Mouse (Mus musculus): ENCODE measurements around the gene Ispd. TPM values are rescaled to one million over a fixed set of nuclear protein-coding genes. Genes with fewer than 3 reads are reported as not detected.

Gene Ispd
- polyA plus RNA-seq, 2 experiments = 0.66 to 1.7 TPM

DNA sequence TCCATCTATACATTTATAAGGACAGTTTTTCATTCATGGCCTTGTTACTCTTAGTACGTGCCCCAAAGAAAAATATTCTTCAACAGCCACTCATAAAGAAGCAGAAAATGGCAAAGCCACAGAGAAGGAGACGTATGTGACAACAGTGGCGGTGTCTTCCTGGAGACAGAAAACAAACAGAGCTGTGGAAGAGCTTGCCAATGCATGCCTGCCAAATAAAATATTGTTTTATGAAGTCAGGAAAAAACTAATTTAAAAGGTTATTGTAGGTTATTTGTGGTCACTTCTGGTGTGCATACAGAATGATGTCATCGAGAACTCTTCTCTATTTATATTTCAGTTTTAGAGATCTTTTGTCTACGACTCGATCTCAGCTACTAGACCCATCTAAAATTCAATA lies 341.5 kb downstream of the Ispd start:
- ATAC-seq (ENCODE audit: insufficient read depth) = no peak
- Histone ChIP-seq H3K36me3 (replicated peaks; ENCODE audit: control insufficient read depth, insufficient read depth, low read depth) (no peaks in the 10 kb centered on the region), H3K4me2 (ENCODE audit: low read depth) (no peak overlapping the region), H3K4me1 (replicated peaks; ENCODE audit: control insufficient read depth in 2 of 2, insufficient read depth in 2 of 2, low read length in 1 of 2) (no peaks in the 10 kb centered on the region), H3K9me3 (ENCODE audit: control insufficient read depth, low read length) (no peaks in the 10 kb centered on the region), H3K9ac (replicated peaks) (no peak overlapping the region), H3K4me3 (ENCODE audit: insufficient read depth in 1 of 2, low read depth in 2 of 2, low read length in 2 of 2) (no peak overlapping the region), H3K27ac (no peak overlapping the region), H3K27me3 (ENCODE audit: control insufficient read depth, insufficient read depth, low read length) (no peaks in the 10 kb centered on the region)
- TF ChIP-seq CTCF (IDR thresholded peaks at IDR 0.05; ENCODE audit: low read depth) (no peak), EP300 (IDR thresholded peaks at IDR 0.05; ENCODE audit: low read depth) (no peak)
- 64% methylated on average over 6 of the region's 6 CpGs for WGBS (ENCODE audit: insufficient replicate concordance)
- no peak for DNase-seq (ENCODE audit: low read depth in 3 of 3, low spot score in 3 of 3)

DNA sequence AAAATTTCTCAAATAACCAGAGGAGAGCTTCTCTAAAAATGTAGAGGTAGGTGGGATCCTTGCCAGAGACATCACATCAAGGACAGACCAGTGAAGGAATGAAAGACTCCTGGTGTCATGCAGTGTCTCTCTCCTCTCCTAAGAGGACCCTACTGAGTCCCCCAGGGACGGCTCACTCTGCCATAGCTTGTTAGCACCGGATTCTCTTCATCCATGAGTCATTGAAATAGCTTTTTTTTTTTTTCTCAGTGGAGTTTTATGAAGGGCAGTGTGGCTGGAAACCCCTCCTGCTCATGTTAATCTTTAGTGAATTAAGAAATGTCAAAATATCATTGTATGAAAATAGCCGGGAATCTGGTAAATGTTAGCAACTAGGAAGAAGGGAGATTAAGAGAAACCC lies 342.1 kb downstream of the Ispd start:
- DNase-seq (ENCODE audit: low read depth in 3 of 3, low spot score in 3 of 3) = no peak
- ATAC-seq (ENCODE audit: insufficient read depth) = no peak
- H3K27ac ChIP-seq = no peak overlapping the region

DNA sequence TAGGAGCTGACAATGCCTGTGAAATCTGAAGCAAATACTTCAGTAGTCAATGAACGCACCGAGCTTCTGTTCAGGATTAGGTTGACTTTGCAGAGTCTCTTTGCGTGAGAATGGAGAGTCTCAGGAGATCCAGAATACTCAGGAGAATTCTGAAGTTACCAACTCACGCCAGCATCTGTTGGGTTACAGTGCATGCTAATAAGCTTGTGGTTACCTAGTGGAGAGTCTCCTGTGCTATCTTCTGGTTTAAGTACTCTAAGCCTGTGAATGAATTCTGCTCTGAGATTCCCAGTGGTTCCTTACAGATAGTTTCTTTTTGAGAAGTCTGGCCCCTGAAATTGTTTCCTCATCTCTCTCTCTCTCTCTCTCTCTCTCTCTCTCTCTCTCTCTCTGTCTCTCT lies 343.0 kb downstream of the Ispd start:
- Histone ChIP-seq H3K4me1 (replicated peaks; ENCODE audit: control insufficient read depth in 2 of 2, insufficient read depth in 2 of 2, low read length in 1 of 2) (no peaks in the 10 kb centered on the region), H3K36me3 (replicated peaks; ENCODE audit: control insufficient read depth, insufficient read depth, low read depth) (no peaks in the 10 kb centered on the region), H3K9me3 (ENCODE audit: control insufficient read depth, low read length) (no peaks in the 10 kb centered on the region), H3K4me2 (ENCODE audit: low read depth) (no peak overlapping the region), H3K4me3 (ENCODE audit: insufficient read depth in 1 of 2, low read depth in 2 of 2, low read length in 2 of 2) (no peak overlapping the region), H3K9ac (replicated peaks) (no peak overlapping the region), H3K27ac (no peak overlapping the region), H3K27me3 (ENCODE audit: control insufficient read depth, insufficient read depth, low read length) (no peaks in the 10 kb centered on the region)
- ATAC-seq (ENCODE audit: insufficient read depth) (no peak), DNase-seq (ENCODE audit: low read depth in 3 of 3, low spot score in 3 of 3) (no peak)
- TF ChIP-seq EP300 (IDR thresholded peaks at IDR 0.05; ENCODE audit: low read depth) (no peak), CTCF (IDR thresholded peaks at IDR 0.05; ENCODE audit: low read depth) (no peak)
- 58% methylated on average over 4 of the region's 4 CpGs for WGBS (ENCODE audit: insufficient replicate concordance)

More for the DNA sequence above, 342.1 kb downstream of the Ispd start:
- 56% methylated on average over 3 of the region's 3 CpGs for WGBS (ENCODE audit: insufficient replicate concordance)
- Histone ChIP-seq H3K4me3 (ENCODE audit: insufficient read depth in 1 of 2, low read depth in 2 of 2, low read length in 2 of 2) (no peak overlapping the region), H3K9ac (replicated peaks) (no peak overlapping the region), H3K4me1 (replicated peaks; ENCODE audit: control insufficient read depth in 2 of 2, insufficient read depth in 2 of 2, low read length in 1 of 2) (no peaks in the 10 kb centered on the region), H3K4me2 (ENCODE audit: low read depth) (no peak overlapping the region), H3K27me3 (ENCODE audit: control insufficient read depth, insufficient read depth, low read length) (no peaks in the 10 kb centered on the region), H3K36me3 (replicated peaks; ENCODE audit: control insufficient read depth, insufficient read depth, low read depth) (no peaks in the 10 kb centered on the region), H3K9me3 (ENCODE audit: control insufficient read depth, low read length) (no peaks in the 10 kb centered on the region)
- TF ChIP-seq CTCF (IDR thresholded peaks at IDR 0.05; ENCODE audit: low read depth) (no peak), EP300 (IDR thresholded peaks at IDR 0.05; ENCODE audit: low read depth) (no peak)

DNA sequence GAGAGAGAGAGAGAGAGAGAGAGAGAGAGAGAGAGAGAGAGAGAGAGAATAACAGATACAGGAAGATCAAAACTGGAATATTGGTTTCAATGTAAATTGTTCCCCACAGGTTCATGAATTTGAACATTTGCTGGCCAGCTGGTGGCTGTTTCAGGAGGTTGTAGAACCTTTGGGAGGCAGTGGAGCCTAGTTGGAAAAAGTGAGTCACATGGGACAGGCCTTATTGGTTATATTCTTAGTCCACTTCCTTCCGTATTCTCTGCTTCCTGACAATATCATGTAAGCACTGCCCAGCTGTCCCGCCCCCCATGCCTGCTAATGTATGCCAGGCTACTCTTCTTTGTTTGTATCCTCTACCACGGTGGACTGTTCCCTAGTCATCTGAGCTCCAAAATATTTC lies 344.0 kb downstream of the Ispd start:
- TF ChIP-seq CTCF (IDR thresholded peaks at IDR 0.05; ENCODE audit: low read depth) (no peak), EP300 (IDR thresholded peaks at IDR 0.05; ENCODE audit: low read depth) (no peak)
- H3K4me3 ChIP-seq (ENCODE audit: insufficient read depth in 1 of 2, low read depth in 2 of 2, low read length in 2 of 2) = no peak overlapping the region
- H3K27ac ChIP-seq = no peak overlapping the region
- WGBS (ENCODE audit: insufficient replicate concordance) = 65% methylated on average over 3 of the region's 3 CpGs
- DNase-seq (ENCODE audit: low read depth in 3 of 3, low spot score in 3 of 3) = no peak
- ATAC-seq (ENCODE audit: insufficient read depth) = no peak
- no peaks in the 10 kb centered on the region for H3K4me1 ChIP-seq (replicated peaks; ENCODE audit: control insufficient read depth in 2 of 2, insufficient read depth in 2 of 2, low read length in 1 of 2)
- no peaks in the 10 kb centered on the region for H3K36me3 ChIP-seq (replicated peaks; ENCODE audit: control insufficient read depth, insufficient read depth, low read depth)
- H3K27me3 ChIP-seq (ENCODE audit: control insufficient read depth, insufficient read depth, low read length) = no peaks in the 10 kb centered on the region
- no peaks in the 10 kb centered on the region for H3K9me3 ChIP-seq (ENCODE audit: control insufficient read depth, low read length)
- no peak overlapping the region for H3K9ac ChIP-seq (replicated peaks)
- no peak overlapping the region for H3K4me2 ChIP-seq (ENCODE audit: low read depth)

DNA sequence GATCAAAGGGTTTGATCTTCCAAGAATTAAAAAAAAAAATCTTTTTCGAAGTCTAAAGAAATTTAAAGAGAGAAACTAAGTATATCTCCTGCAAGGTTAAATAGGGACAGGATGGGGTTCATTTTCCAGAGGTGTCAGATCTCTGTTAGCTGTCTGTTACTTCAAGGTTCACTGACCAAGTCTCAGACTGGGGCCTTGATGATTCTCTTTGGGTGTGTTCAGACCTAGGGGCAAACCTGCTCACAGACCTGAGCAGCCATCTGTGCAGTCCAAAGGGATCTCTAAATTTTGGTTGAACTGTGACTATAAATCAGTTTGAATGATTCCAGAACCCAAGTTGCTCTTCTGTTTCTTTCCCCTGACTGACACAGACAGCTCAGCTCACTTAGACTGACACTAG lies 344.8 kb downstream of the Ispd start:
- no peak overlapping the region for H3K4me2 ChIP-seq (ENCODE audit: low read depth)
- no peaks in the 10 kb centered on the region for H3K36me3 ChIP-seq (replicated peaks; ENCODE audit: control insufficient read depth, insufficient read depth, low read depth)
- H3K9ac ChIP-seq (replicated peaks) = no peak overlapping the region
- DNase-seq (ENCODE audit: low read depth in 3 of 3, low spot score in 3 of 3) (no peak), ATAC-seq (ENCODE audit: insufficient read depth) (no peak)
- no peak overlapping the region for H3K27ac ChIP-seq
- H3K9me3 ChIP-seq (ENCODE audit: control insufficient read depth, low read length) = no peaks in the 10 kb centered on the region
- TF ChIP-seq EP300 (IDR thresholded peaks at IDR 0.05; ENCODE audit: low read depth) = no peak
- no peak for TF ChIP-seq CTCF (IDR thresholded peaks at IDR 0.05; ENCODE audit: low read depth)
- H3K27me3 ChIP-seq (ENCODE audit: control insufficient read depth, insufficient read depth, low read length) = no peaks in the 10 kb centered on the region
- no peak overlapping the region for H3K4me3 ChIP-seq (ENCODE audit: insufficient read depth in 1 of 2, low read depth in 2 of 2, low read length in 2 of 2)
- no peaks in the 10 kb centered on the region for H3K4me1 ChIP-seq (replicated peaks; ENCODE audit: control insufficient read depth in 2 of 2, insufficient read depth in 2 of 2, low read length in 1 of 2)
- 37% methylated on average over 1 of the region's 1 CpGs for WGBS (ENCODE audit: insufficient replicate concordance)
